Mouse (Mus musculus): ENCODE data around the gene Tmem26. TPM values are rescaled to one million over a fixed set of nuclear protein-coding genes. Genes with fewer than 3 reads are reported as not detected.
"Not testable (repeated sequence)": the region's sequence is repeated elsewhere in the genome, so short reads cannot be mapped to it uniquely, and the experiment has no call there.

Tmem26 gene
- polyA plus RNA-seq, 1 experiment from 2014 or later: 1.8 TPM

DNA sequence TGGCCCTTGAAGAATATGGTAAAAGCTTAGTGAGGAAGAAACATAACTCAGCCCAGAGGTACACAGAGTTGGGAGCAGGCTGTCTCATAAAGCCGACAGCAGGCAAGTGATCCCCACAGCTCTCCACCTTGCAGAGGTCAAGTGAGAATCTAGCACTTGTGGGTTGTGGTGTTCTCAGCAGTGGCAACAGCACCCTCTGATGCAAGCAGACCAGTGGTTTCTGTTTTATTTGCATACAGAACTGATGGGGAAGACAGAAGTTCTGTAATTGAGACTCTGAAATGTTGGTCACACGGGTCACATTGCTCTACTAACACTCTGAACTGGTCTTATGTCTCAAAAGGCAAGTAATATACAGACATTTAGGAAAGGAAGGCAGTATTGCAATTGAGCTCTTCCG, 12.2 kb downstream of the Tmem26 start:
- Histone ChIP-seq H3K9me3 (replicated peaks; ENCODE audit: control insufficient read depth, low read length) (no peaks in the 10 kb centered on the region), H3K4me2 (ENCODE audit: low read depth, low read length) (no peak overlapping the region), H3K36me3 (ENCODE audit: control insufficient read depth, insufficient read depth) (no peaks in the 10 kb centered on the region), H3K27ac (ENCODE audit: low read length) (no peak overlapping the region), H3K4me3 (ENCODE audit: low read depth, low read length) (no peak overlapping the region), H3K9ac (ENCODE audit: low read depth, low read length) (no peak overlapping the region), H3K27me3 (ENCODE audit: control insufficient read depth, insufficient read depth, low read depth, low read length) (no peaks in the 10 kb centered on the region), H3K4me1 (ENCODE audit: control insufficient read depth, low read depth, low read length) (no peaks in the 10 kb centered on the region)
- 56% methylated on average over 3 of the region's 3 CpGs for WGBS (ENCODE audit: insufficient replicate concordance)
- no peak for ATAC-seq (ENCODE audit: low read depth)

DNA sequence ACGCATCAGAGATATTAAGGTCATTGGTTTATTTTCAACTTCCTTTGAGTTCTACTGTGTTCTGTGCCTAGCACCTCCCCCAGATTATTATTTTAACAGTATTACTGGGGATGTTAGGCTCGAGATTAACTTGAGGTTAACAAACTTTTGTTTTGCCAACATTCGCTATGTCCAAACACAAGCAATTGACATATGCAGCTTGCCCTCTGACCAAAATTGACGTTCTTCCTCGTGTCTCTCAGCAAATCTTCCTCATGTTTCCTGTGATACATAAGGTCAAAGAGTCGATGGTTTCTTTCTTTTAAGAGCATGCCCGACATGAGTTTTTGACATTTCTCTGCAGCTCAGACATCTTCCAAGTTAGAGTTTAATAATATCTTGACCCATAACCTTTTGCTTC, 13.9 kb downstream of the Tmem26 start:
- Histone ChIP-seq H3K27ac (ENCODE audit: low read length) (no peak overlapping the region), H3K9ac (ENCODE audit: low read depth, low read length) (no peak overlapping the region), H3K36me3 (ENCODE audit: control insufficient read depth, insufficient read depth) (no peaks in the 10 kb centered on the region), H3K9me3 (replicated peaks; ENCODE audit: control insufficient read depth, low read length) (no peaks in the 10 kb centered on the region), H3K4me3 (ENCODE audit: low read depth, low read length) (no peak overlapping the region), H3K4me1 (ENCODE audit: control insufficient read depth, low read depth, low read length) (no peaks in the 10 kb centered on the region), H3K27me3 (ENCODE audit: control insufficient read depth, insufficient read depth, low read depth, low read length) (no peaks in the 10 kb centered on the region), H3K4me2 (ENCODE audit: low read depth, low read length) (no peak overlapping the region)
- ATAC-seq (ENCODE audit: low read depth): no peak
- 39% methylated on average over 7 of the region's 7 CpGs for WGBS (ENCODE audit: insufficient replicate concordance)

DNA sequence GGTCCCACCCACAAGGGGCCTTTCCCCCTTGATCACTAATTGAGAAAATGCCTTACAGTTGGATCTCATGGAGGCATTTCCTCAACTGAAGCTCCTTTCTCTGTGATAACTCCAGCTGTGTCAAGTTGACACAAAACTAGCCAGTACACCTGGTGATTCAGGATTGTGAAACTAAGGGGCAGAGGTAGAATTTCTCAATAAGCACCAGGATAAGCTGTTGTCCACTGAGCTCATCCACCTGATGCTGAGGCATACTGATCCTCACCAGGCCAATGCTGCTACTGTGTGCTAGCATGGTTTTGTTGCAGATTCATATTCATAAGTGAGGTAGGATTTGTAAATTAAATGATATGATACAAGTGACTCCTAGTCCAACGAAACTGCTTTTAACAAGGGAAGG, 15.5 kb downstream of the Tmem26 start:
- H3K36me3 ChIP-seq (ENCODE audit: control insufficient read depth, insufficient read depth); H3K4me1 ChIP-seq (ENCODE audit: control insufficient read depth, low read depth, low read length); H3K4me2 ChIP-seq (ENCODE audit: low read depth, low read length); H3K9me3 ChIP-seq (replicated peaks; ENCODE audit: control insufficient read depth, low read length); ATAC-seq (ENCODE audit: low read depth); H3K27ac ChIP-seq (ENCODE audit: low read length); H3K9ac ChIP-seq (ENCODE audit: low read depth, low read length); H3K4me3 ChIP-seq (ENCODE audit: low read depth, low read length); H3K27me3 ChIP-seq (ENCODE audit: control insufficient read depth, insufficient read depth, low read depth, low read length): not testable (repeated sequence)
- WGBS (ENCODE audit: insufficient replicate concordance): 66% methylated on average over 1 of the region's 1 CpGs

DNA sequence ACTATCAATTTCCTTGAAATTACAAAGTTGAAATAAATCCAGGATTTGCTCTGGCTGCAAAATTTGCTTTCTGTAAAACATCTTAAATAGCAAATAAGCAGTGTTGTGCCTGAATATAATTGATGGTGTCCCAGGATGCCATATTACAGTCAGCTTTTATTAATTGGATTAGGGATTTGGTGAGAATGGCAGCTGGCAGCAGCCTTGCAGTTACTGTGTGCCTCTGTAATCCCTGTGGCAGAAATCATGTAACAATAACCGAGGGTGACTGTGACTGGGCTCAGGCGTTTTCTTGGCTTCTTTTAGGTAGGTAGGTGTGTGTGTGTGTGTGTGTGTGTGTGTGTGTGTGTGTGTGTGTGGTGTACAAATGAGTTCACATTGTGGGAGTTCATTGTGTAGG, 16.8 kb downstream of the Tmem26 start:
- H3K36me3 ChIP-seq (ENCODE audit: control insufficient read depth, insufficient read depth): no peaks in the 10 kb centered on the region
- no peaks in the 10 kb centered on the region for H3K27me3 ChIP-seq (ENCODE audit: control insufficient read depth, insufficient read depth, low read depth, low read length)
- 48% methylated on average over 2 of the region's 2 CpGs for WGBS (ENCODE audit: insufficient replicate concordance)
- no peak overlapping the region for H3K9ac ChIP-seq (ENCODE audit: low read depth, low read length)
- no peaks in the 10 kb centered on the region for H3K4me1 ChIP-seq (ENCODE audit: control insufficient read depth, low read depth, low read length)
- H3K9me3 ChIP-seq (replicated peaks; ENCODE audit: control insufficient read depth, low read length): no peaks in the 10 kb centered on the region
- no peak overlapping the region for H3K27ac ChIP-seq (ENCODE audit: low read length)
- no peak overlapping the region for H3K4me2 ChIP-seq (ENCODE audit: low read depth, low read length)
- ATAC-seq (ENCODE audit: low read depth): no peak
- H3K4me3 ChIP-seq (ENCODE audit: low read depth, low read length): no peak overlapping the region

DNA sequence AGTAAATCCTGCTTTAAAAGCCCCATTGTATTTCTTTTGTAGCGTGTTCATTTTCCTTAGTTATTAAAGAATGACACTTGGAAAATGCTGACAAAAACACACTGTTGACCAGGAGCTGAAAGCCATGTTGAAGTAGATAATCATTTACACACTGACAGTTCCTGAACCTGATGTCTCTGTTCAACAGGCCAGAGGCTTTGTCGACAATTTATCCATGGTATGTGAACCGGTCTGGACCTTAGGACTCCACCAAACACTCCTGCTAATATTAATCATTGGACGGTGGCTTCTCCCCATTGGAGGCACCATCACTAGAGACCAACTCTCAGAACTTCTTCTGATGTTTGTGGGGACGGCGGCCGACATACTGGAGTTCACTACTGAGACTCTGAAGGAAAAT, 27.5 kb downstream of the Tmem26 start:
- WGBS (ENCODE audit: insufficient replicate concordance): 61% methylated on average over 7 of the region's 7 CpGs
- no peaks in the 10 kb centered on the region for H3K27me3 ChIP-seq (ENCODE audit: control insufficient read depth, insufficient read depth, low read depth, low read length)
- H3K27ac ChIP-seq (ENCODE audit: low read length): no peak overlapping the region
- no peak for ATAC-seq (ENCODE audit: low read depth)
- H3K4me1 ChIP-seq (ENCODE audit: control insufficient read depth, low read depth, low read length): no peaks in the 10 kb centered on the region
- H3K36me3 ChIP-seq (ENCODE audit: control insufficient read depth, insufficient read depth): no peaks in the 10 kb centered on the region
- H3K9me3 ChIP-seq (replicated peaks; ENCODE audit: control insufficient read depth, low read length): no peaks in the 10 kb centered on the region
- no peak overlapping the region for H3K4me2 ChIP-seq (ENCODE audit: low read depth, low read length)
- no peak overlapping the region for H3K9ac ChIP-seq (ENCODE audit: low read depth, low read length)
- no peak overlapping the region for H3K4me3 ChIP-seq (ENCODE audit: low read depth, low read length)

DNA sequence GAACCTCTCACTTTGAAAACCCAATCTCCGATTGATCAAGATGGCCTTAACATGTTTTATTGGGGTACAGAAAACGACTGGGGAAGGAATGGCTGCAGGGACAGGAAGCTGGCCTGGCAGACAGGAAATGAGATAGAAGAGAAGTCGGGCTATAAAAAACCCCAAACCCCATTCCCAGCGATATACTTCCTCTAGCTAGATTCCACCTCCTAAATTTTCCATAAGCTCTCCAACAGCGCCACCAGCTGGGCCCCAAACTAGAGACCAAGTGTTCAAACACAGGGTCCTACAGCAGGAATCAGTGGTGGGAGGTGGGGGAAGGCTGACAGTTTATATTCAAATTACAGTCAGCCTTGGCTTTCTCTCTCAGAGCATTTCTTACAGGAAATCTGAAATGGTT, 35.8 kb downstream of the Tmem26 start:
- H3K4me1 ChIP-seq (ENCODE audit: control insufficient read depth, low read depth, low read length): no peaks in the 10 kb centered on the region
- H3K36me3 ChIP-seq (ENCODE audit: control insufficient read depth, insufficient read depth): no peaks in the 10 kb centered on the region
- no peak overlapping the region for H3K4me2 ChIP-seq (ENCODE audit: low read depth, low read length)
- no peak overlapping the region for H3K9ac ChIP-seq (ENCODE audit: low read depth, low read length)
- WGBS (ENCODE audit: insufficient replicate concordance): 15% methylated on average over 5 of the region's 5 CpGs
- no peaks in the 10 kb centered on the region for H3K9me3 ChIP-seq (replicated peaks; ENCODE audit: control insufficient read depth, low read length)
- H3K27ac ChIP-seq (ENCODE audit: low read length): no peak overlapping the region
- H3K4me3 ChIP-seq (ENCODE audit: low read depth, low read length): no peak overlapping the region
- ATAC-seq (ENCODE audit: low read depth): no peak
- H3K27me3 ChIP-seq (ENCODE audit: control insufficient read depth, insufficient read depth, low read depth, low read length): no peaks in the 10 kb centered on the region

DNA sequence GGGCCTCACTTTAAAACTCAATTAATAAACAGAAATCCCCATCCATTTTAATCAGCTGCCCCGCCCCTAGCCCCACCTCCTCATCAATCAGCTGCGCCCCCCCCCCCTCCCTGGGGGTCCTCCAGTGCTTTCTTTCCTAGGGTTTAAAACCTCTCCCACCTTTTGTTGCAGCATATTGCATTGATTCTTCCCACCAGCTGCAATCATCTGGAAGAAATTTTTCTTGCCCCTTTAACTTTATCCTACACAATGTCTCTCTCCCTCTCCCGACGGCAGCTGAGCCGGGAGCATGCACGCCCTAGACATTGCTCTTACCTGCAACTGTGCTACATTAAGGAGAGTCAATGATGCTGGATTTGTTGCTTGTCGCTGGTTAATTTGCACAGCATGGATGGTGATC, 36.3 kb downstream of the Tmem26 start:
- Histone ChIP-seq H3K9ac (ENCODE audit: low read depth, low read length) (no peak overlapping the region), H3K4me2 (ENCODE audit: low read depth, low read length) (no peak overlapping the region), H3K27ac (ENCODE audit: low read length) (no peak overlapping the region), H3K36me3 (ENCODE audit: control insufficient read depth, insufficient read depth) (no peaks in the 10 kb centered on the region), H3K4me1 (ENCODE audit: control insufficient read depth, low read depth, low read length) (no peaks in the 10 kb centered on the region), H3K4me3 (ENCODE audit: low read depth, low read length) (no peak overlapping the region), H3K9me3 (replicated peaks; ENCODE audit: control insufficient read depth, low read length) (no peaks in the 10 kb centered on the region), H3K27me3 (ENCODE audit: control insufficient read depth, insufficient read depth, low read depth, low read length) (no peaks in the 10 kb centered on the region)
- 70% methylated on average over 7 of the region's 7 CpGs for WGBS (ENCODE audit: insufficient replicate concordance)
- ATAC-seq (ENCODE audit: low read depth): no peak

DNA sequence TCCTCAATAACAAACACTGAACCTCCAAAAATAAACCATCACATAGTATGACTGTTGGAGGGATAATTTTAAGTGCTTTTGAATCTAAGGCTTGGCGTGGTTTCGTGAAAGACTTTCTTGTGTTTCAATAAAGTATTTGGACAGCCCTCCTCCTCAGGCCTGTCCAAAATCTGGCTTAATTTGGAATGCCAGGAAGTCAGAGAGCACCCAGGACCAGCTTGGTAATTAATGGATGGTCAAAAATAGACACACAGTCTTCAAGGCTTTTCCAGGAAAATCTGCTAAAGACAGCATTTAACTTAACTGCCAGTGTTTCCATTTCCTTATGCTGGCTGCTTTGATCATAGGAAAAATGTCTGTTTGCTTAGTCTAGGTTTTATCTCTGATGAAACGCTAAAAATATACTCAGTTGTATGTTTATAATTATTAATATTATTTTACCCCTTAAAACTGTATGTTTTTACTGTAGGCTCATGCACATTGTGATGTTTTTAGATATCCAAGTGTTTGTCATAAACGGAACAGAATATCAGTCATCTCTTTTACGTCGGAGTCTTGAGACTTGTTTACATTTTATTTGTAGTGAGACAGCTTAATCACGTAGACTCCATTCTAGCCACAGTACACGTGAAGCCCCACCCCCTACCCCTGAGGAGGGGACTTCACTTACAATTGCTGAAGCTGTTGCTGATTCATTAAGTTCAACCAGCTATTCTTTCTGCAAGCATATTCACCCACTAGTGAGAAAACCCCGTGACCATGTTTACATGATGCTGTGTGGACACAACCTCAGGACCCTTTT, 57.8 kb downstream of the Tmem26 start:
- H3K27ac ChIP-seq (ENCODE audit: low read length): no peak overlapping the region
- no peak overlapping the region for H3K4me3 ChIP-seq (ENCODE audit: low read depth, low read length)
- H3K9me3 ChIP-seq (replicated peaks; ENCODE audit: control insufficient read depth, low read length): no peaks in the 10 kb centered on the region
- no peak overlapping the region for H3K4me2 ChIP-seq (ENCODE audit: low read depth, low read length)
- no peaks in the 10 kb centered on the region for H3K27me3 ChIP-seq (ENCODE audit: control insufficient read depth, insufficient read depth, low read depth, low read length)
- no peak for ATAC-seq (ENCODE audit: low read depth)
- H3K4me1 ChIP-seq (ENCODE audit: control insufficient read depth, low read depth, low read length): no peaks in the 10 kb centered on the region
- no peaks in the 10 kb centered on the region for H3K36me3 ChIP-seq (ENCODE audit: control insufficient read depth, insufficient read depth)
- H3K9ac ChIP-seq (ENCODE audit: low read depth, low read length): no peak overlapping the region
- 64% methylated on average over 9 of the region's 9 CpGs for WGBS (ENCODE audit: insufficient replicate concordance)

DNA sequence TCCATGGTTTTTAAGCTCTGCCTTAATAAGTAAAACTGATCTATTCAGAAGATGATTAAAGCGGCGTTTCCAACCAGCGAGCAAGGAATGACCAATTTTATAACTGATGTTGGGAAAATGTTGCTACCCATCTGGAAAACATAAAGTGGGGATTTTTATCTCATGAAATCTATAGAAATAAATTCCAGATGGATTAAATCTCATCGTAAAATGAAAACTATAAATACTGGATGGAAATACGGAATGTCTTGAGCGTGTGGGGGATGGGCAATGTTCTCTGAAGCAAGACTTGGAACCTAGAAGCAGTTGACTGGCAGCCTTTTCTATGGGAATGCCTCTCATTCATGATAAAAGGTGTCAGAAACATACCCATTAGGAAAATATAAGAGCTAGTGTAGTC, 59.3 kb downstream of the Tmem26 start:
- Histone ChIP-seq H3K4me2 (ENCODE audit: low read depth, low read length) (no peak overlapping the region), H3K9me3 (replicated peaks; ENCODE audit: control insufficient read depth, low read length) (no peaks in the 10 kb centered on the region), H3K27me3 (ENCODE audit: control insufficient read depth, insufficient read depth, low read depth, low read length) (no peaks in the 10 kb centered on the region), H3K27ac (ENCODE audit: low read length) (no peak overlapping the region), H3K4me3 (ENCODE audit: low read depth, low read length) (no peak overlapping the region), H3K36me3 (ENCODE audit: control insufficient read depth, insufficient read depth) (no peaks in the 10 kb centered on the region), H3K4me1 (ENCODE audit: control insufficient read depth, low read depth, low read length) (no peaks in the 10 kb centered on the region), H3K9ac (ENCODE audit: low read depth, low read length) (no peak overlapping the region)
- ATAC-seq (ENCODE audit: low read depth): no peak
- 77% methylated on average over 6 of the region's 6 CpGs for WGBS (ENCODE audit: insufficient replicate concordance)
